Mouse (Mus musculus) lung, embryonic 16.5 days (tissue): ENCODE results near the gene Dnmt3l. TPM values are rescaled to one million over a fixed set of nuclear protein-coding genes. Genes with fewer than 3 reads are reported as not detected.

Experiments
- ATAC-seq: fragments of 200-750 bp; cut with Nextera tagmentation; 2 replicates; pipeline ENCODE4 v1.8.0; 2017; ENCODE audit warnings: low read depth, mild to moderate bottlenecking, moderate library complexity
- H3K27ac ChIP-seq: fragments of 300-500 bp; sonication (generic); 2 replicates; pipeline ENCODE4 v1.5.1; 2014; ENCODE audit warnings: mild to moderate bottlenecking, control low read depth, low read length
- H3K27me3 ChIP-seq: fragments of 300-500 bp; sonication (generic); 2 replicates; pipeline ENCODE4 v1.6.1; 2014; ENCODE audit warnings: low read depth, low read length, mixed read lengths; ENCODE audit not compliant: control insufficient read depth, insufficient read depth
- H3K36me3 ChIP-seq: fragments of 300-500 bp; sonication (generic); 2 replicates; pipeline ENCODE4 v1.6.1; 2014; ENCODE audit warnings: low read length; ENCODE audit not compliant: control insufficient read depth, insufficient read depth
- H3K4me1 ChIP-seq: fragments of 300-500 bp; sonication (generic); replicated peaks from 2 replicates; pipeline ENCODE4 v1.6.1; 2014; ENCODE audit warnings: low read length, mixed read lengths; ENCODE audit not compliant: control insufficient read depth, insufficient read depth
- H3K4me2 ChIP-seq: fragments of 300-500 bp; sonication (generic); 2 replicates; pipeline ENCODE4 v1.6.1; 2014; ENCODE audit warnings: low read depth, low read length, control low read depth
- H3K4me3 ChIP-seq: fragments of 300-500 bp; sonication (generic); 2 replicates; pipeline ENCODE4 v1.5.1; 2014; ENCODE audit warnings: mild to moderate bottlenecking, low read length, control low read depth
- H3K9ac ChIP-seq: fragments of 300-500 bp; sonication (generic); 2 replicates; pipeline ENCODE4 v1.6.1; 2014; ENCODE audit warnings: low read length, control low read depth
- H3K9me3 ChIP-seq: fragments of 300-500 bp; sonication (generic); 2 replicates; pipeline ENCODE4 v1.6.1; 2016; ENCODE audit warnings: low read length; ENCODE audit not compliant: control insufficient read depth
- WGBS: fragments of 180-500 bp; shearing (Covaris S2); extraction: QIAGEN DNeasy Blood & Tissue Kit; methylation state at CpG from one replicate; pipeline ENCODE4 v1.1.7; 2014; 5-methylcytosine and 5-hydroxymethylcytosine counted together
- polyA plus RNA-seq: library from polyadenylated mRNA; unstranded; fragments of >200 nt; fragmentation: Nextera tagmentation; extraction: Ambion mirVana; gene quantifications from 2 replicates; pipeline ENCODE4 v1.2.1, GENCODE M21; 2015

Dnmt3l gene
- polyA plus RNA-seq, 1 experiment from 2014 or later, result 1.6 TPM

DNA sequence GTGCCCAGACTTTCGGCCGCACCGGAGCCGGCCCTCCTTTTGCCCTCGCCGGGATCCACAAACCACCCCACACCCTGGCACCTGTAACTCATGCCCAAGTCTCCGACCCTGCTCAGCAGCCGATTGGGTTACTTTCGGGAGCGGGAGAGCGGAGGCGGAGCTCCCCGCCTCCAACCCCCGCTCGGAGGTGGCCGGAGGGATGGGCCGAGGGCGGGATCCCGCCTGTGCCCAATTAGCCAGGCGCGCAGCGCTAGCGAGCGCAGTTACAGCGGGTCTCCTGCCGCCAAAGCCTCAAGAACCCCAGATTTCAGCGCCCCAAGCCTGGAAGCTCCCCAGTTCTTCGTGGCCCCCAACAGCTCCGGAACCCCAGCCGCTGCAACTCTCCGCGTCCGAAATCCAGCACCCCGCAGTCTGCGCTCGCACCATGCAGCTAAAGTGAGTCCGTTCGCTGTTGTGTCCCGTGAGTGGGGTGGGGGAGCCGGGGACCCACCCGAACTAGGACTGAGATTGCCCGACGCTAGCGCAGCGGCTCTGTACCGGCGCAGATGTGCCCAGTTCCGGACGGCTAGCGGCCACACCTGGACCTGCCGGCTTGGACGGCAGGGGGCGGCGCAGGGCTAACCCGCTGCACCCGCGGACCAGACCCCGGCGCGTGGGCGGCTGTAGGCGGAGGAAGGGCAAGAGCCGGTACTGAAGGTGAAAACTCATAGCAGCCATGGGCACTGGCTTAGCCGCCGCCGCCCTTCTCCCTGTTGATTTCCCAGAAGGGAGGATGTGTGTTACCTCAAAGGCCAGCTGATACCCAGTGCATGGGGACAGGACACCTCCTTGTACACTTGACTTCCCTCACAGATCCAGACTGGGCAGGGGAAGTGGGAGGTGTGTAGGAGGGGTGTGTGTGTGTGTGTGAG is 27.6 kb downstream of the Dnmt3l start, which contains the start of gene Icosl:
Icosl (plus strand) TSS at position 202 of the 911 bp plus-strand sequence.
- H3K4me3 ChIP-seq, result peak within 1 kb of the TSS; percentile 66
- no peaks in the 10 kb centered on the region for H3K9me3 ChIP-seq
- no peaks in the 10 kb centered on the region; the same call in 1 of the 2 replicates for H3K36me3 ChIP-seq
- under 1% methylated on average over 63 of the region's 66 CpGs for WGBS
- peak within 1 kb of the TSS; percentile 78 for H3K9ac ChIP-seq
- H3K27ac ChIP-seq, result peak within 1 kb of the TSS; percentile 41
- H3K4me2 ChIP-seq, result peak within 1 kb of the TSS; percentile 93
- H3K27me3 ChIP-seq, result peaks cover 3% of the 10 kb centered on the region; the same call in 1 of the 2 replicates
- peaks cover 8% of the 10 kb centered on the region; the same call in 1 of the 2 replicates for H3K4me1 ChIP-seq
- ATAC-seq, result peak; percentile 96

DNA sequence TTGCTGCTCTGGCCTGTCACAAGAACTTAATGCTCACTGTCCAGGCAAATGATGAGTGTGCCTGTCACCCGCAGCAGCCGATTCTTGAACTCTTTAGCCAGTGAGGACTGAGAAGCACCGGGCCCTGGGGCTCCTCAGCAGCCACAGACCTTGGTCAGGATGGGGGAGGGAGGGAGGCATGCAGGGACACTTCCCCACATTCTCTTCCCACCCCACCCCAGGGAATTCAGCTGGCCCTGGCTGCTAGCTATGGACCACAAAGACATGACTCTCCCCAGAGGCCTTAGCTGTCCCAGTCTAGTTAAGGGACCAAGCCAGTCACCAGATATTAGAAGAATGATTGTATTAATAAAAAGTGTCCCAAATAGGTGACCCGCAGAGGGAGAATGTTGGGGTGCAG is 32.4 kb downstream of the Dnmt3l start:
- peaks cover 3% of the 10 kb centered on the region; the same call in 1 of the 2 replicates for H3K27me3 ChIP-seq
- WGBS, result 61% methylated on average over 4 of the region's 4 CpGs
- ATAC-seq, result no peak
- no peak overlapping the region for H3K27ac ChIP-seq
- H3K9me3 ChIP-seq, result no peaks in the 10 kb centered on the region
- H3K4me3 ChIP-seq, result no peak overlapping the region
- H3K4me1 ChIP-seq, result peaks cover 5% of the 10 kb centered on the region; the same call in 1 of the 2 replicates
- H3K36me3 ChIP-seq, result no peaks in the 10 kb centered on the region; the same call in 1 of the 2 replicates
- H3K9ac ChIP-seq, result no peak overlapping the region
- no peak overlapping the region for H3K4me2 ChIP-seq

- H3K36me3 ChIP-seq, result no peaks in the 10 kb centered on the region; the same call in 1 of the 2 replicates
- no peak overlapping the region for H3K4me3 ChIP-seq
- 0 out of 2 replicates have a peak, but pooled peaks cover 2% of the 10 kb centered on the region for H3K4me1 ChIP-seq
- H3K27ac ChIP-seq, result no peak overlapping the region
- no peak overlapping the region for H3K4me2 ChIP-seq
- no peaks in the 10 kb centered on the region for H3K9me3 ChIP-seq
- 80% methylated on average over 11 of the region's 11 CpGs for WGBS
- ATAC-seq, result no peak
- H3K27me3 ChIP-seq, result peaks cover 3% of the 10 kb centered on the region; the same call in 1 of the 2 replicates
- no peak overlapping the region for H3K9ac ChIP-seq
Observed at GRCm38 (mm10) chr10:78074977-78075376, 33.2 kb downstream of the Dnmt3l start.

- WGBS, result 79% methylated on average over 9 of the region's 9 CpGs
Observed at GRCm38 (mm10) chr10:78077862-78078261, 36.1 kb downstream of the Dnmt3l start.

GRCm38 (mm10) chr10:78078276-78078675 is 36.5 kb downstream of the Dnmt3l start:
- Histone ChIP-seq H3K4me1 (no peaks in the 10 kb centered on the region), H3K9ac (no peak overlapping the region), H3K4me3 (no peak overlapping the region), H3K36me3 (no peaks in the 10 kb centered on the region; the same call in 1 of the 2 replicates), H3K4me2 (no peak overlapping the region), H3K27me3 (no peaks in the 10 kb centered on the region), H3K9me3 (no peaks in the 10 kb centered on the region), H3K27ac (no peak overlapping the region)
- 65% methylated on average over 5 of the region's 5 CpGs for WGBS
- ATAC-seq, result no peak

More at GRCm38 (mm10) chr10:78077862-78078261, 36.1 kb downstream of the Dnmt3l start:
- H3K9ac ChIP-seq, result no peak overlapping the region
- H3K9me3 ChIP-seq, result no peaks in the 10 kb centered on the region
- H3K27ac ChIP-seq, result no peak overlapping the region
- H3K4me1 ChIP-seq, result no peaks in the 10 kb centered on the region
- no peak overlapping the region for H3K4me3 ChIP-seq
- H3K4me2 ChIP-seq, result no peak overlapping the region
- H3K27me3 ChIP-seq, result no peaks in the 10 kb centered on the region
- H3K36me3 ChIP-seq, result no peaks in the 10 kb centered on the region; the same call in 1 of the 2 replicates
- no peak for ATAC-seq

GRCm38 (mm10) chr10:78079955-78080591 is 38.3 kb downstream of the Dnmt3l start:
- Histone ChIP-seq H3K4me1 (no peaks in the 10 kb centered on the region), H3K4me3 (no peak overlapping the region), H3K27ac (no peak overlapping the region), H3K4me2 (no peak overlapping the region), H3K27me3 (no peaks in the 10 kb centered on the region), H3K36me3 (no peaks in the 10 kb centered on the region), H3K9me3 (no peaks in the 10 kb centered on the region), H3K9ac (no peak overlapping the region)
- 79% methylated on average over 4 of the region's 4 CpGs for WGBS
- ATAC-seq, result peak; percentile 32

- H3K9me3 ChIP-seq, result no peaks in the 10 kb centered on the region
- H3K27me3 ChIP-seq, result no peaks in the 10 kb centered on the region
- no peak for ATAC-seq
- no peak overlapping the region for H3K9ac ChIP-seq
- H3K27ac ChIP-seq, result no peak overlapping the region
- H3K36me3 ChIP-seq, result no peaks in the 10 kb centered on the region
- H3K4me3 ChIP-seq, result no peak overlapping the region
- H3K4me1 ChIP-seq, result no peaks in the 10 kb centered on the region
- H3K4me2 ChIP-seq, result no peak overlapping the region
- 43% methylated on average over 1 of the region's 1 CpGs for WGBS
Observed at GRCm38 (mm10) chr10:78084073-78084472, 42.3 kb downstream of the Dnmt3l start.

GRCm38 (mm10) chr10:78085711-78086110 is 44.0 kb downstream of the Dnmt3l start:
- no peak overlapping the region for H3K27ac ChIP-seq
- 91% methylated on average over 6 of the region's 6 CpGs for WGBS
- no peak overlapping the region for H3K4me3 ChIP-seq
- H3K27me3 ChIP-seq, result no peaks in the 10 kb centered on the region
- no peak overlapping the region for H3K9ac ChIP-seq
- H3K4me1 ChIP-seq, result no peaks in the 10 kb centered on the region
- H3K9me3 ChIP-seq, result no peaks in the 10 kb centered on the region
- no peak for ATAC-seq
- H3K36me3 ChIP-seq, result no peaks in the 10 kb centered on the region
- no peak overlapping the region for H3K4me2 ChIP-seq

DNA sequence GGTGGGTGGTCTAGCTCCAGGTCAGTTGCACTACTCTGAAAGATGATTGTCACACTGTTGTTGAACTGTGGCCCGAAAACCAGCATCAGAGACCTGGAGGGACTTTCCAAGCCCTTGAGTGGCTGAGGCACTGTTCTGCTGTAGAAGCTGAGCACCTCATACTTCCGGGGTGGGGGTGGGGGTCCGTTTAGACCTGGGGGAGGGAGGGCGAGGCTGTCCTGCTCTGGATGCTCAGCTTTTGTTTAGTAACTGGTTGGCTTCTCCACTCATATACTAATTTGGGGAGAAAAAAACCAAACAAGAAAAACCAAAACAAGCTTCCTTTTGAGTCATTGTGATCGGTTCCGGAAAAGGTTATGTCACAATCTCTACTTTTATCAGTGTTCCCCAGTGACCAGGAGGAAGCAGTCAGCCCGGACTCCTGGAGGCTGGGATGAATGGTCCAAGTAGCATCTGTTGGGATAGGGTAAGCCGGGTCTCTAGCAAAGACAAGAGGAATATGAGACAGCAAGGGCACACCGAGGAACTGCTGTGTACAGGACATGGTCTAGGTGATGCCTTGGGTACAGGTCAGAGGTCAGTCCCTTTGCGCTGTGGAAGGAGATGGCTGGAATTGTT is 44.8 kb downstream of the Dnmt3l start:
- no peak overlapping the region for H3K27ac ChIP-seq
- no peaks in the 10 kb centered on the region for H3K4me1 ChIP-seq
- no peaks in the 10 kb centered on the region for H3K36me3 ChIP-seq
- no peak for ATAC-seq
- WGBS, result 71% methylated on average over 10 of the region's 10 CpGs
- no peak overlapping the region for H3K4me2 ChIP-seq
- no peaks in the 10 kb centered on the region for H3K9me3 ChIP-seq
- no peak overlapping the region for H3K4me3 ChIP-seq
- no peaks in the 10 kb centered on the region for H3K27me3 ChIP-seq
- no peak overlapping the region for H3K9ac ChIP-seq
